Mouse (Mus musculus): ENCODE results near the gene Nudt5.

Gene Nudt5

DNA sequence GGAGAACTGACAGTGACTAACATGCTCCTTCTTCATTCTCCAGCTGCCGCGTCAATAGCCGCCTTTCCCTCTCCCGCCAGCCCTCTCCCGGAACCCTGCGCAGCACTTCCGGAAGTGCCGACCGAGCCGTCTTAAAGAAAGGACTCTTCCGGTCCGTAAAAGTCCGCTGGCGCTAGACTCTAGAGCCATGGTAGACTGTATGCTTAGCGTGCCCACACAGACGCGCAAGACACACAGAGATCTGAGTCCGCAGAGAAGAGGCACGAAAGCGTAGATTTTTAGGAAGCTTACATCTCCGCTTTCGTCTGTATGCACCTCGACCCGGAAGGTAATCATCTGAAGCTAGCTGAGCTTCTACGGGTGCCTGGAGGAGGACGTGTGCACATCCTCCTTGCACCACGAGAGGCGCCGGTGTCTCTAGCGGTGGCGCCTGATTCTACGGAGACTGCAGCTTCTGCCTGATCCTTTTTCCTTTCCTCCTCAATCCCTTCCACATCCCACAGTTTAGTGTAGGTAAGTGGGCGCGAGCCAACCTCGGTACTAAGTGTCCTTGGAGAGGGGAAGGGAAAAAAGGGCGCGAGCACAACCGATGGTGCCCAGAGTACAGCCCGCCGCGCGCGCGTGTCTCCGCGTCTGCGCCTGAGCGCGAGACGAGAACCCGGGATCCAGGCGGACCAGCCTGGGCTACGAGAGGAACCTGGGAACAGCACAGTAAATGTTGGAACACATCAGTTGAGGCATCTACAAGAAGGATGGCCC is at the start of gene Nudt5, which contains the start of gene Cdc123:
Gene Nudt5 (plus strand): TSS at position 147 of the 759 bp plus-strand sequence.
Gene Cdc123 (minus strand): TSS at position 292 of the 759 bp plus-strand sequence.
- peak; percentile 94 for DNase-seq

GRCm38 (mm10) chr2:5797816-5798672 is 46.8 kb upstream of the Nudt5 start:
- no peak for DNase-seq

DNA sequence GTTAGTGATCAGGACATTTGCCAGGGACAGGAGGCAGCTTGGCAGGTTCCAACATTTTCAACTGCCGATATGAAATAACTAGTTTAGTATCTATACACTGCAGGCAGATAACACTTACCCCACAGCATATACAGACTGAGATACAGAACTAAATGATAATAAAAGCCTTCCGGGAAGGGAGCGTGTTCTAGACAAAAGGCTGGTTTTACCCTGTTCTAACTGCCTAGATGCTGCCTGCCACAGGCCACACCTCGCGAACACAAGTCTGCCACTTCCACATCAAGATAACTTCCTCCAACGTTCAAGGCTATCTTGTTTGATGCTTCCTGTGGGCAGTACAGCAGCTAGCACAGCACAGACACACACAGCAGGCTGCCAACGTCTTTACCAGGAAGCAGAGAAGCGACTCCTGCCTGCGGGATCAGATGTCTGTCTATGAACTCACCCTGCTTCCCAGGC is 43.6 kb upstream of the Nudt5 start:
- DNase-seq: peak; percentile 32

- no peak for DNase-seq
Observed at GRCm38 (mm10) chr2:5801927-5802590, 42.8 kb upstream of the Nudt5 start.

DNA sequence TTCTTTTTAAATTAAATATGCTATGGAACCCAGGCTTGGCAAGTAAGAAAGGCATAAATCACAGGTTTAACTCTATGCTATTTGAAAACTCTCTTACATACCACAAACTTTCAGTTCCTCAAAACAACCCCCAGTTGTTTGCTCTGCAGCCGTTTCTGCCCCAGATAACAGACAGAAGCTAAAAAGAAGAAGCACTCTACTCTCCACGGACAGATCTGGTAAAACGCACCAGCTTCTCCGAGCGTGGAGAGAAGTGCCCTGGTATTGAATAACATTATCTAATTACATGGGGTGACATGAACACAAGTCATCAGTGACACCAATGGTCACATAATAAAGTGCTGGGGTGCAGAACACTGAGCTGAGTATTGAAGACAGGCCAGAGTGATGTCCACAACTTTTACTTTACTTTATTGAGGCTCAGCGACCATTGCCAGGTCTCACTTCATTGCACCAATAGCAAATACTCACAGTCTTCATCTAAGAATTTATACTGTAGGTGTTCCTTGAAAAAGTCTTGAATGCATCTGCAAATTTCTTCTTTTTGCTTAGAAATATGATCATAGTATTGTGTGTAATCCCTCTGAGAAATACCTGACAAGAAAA is 40.3 kb upstream of the Nudt5 start:
- DNase-seq: peak; percentile 46

- no peak for DNase-seq
Observed at GRCm38 (mm10) chr2:5805228-5805627, 39.6 kb upstream of the Nudt5 start.

DNA sequence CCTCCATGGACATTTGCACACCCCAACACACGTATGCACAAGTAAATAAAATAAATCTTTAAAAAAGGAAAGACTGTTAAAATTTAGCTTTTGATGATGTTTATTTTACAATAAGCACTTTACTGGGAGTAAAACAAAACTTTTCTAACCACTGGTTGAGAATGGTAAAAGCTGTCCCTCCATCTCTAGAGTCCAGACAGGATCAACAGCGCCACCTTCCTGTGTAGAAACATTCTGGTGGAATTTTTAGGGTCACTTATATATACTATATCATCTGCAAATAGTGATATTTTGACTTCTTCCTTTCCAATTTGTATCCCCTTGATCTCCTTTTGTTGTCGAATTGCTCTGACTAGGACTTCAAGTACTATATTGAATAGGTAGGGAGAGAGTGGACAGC is 38.6 kb upstream of the Nudt5 start:
- DNase-seq: peak; percentile 47

DNA sequence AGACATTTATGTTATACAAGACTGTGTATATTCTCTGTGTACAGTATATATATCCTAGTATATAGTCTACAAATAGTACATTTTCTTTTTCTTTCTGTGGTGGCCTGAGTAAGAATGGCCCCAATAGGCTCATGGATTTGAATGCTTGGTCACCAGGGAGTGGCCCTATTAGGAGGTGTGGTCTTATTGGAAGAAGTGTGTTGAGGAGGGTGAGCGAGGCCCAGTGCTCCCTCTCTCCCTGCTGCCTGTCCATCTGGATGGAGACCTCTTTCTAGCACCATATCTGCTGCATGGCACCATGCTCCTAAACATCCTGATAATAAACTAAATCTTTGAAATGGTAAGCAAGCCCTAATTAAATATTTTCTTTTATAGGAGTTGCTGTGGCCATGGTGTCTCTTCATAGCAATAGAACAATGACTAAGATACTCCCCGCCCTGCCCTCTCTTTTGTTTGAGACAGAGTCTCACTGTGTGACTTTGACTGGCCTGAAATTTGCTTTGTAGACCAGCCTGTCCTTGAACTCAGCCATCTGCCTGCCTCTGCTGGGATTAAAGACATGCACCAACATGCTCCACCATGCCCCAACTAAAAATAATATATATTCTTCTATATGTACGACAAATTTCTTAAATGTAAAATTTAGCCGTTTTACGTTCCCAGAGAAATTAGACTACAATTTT is 34.6 kb upstream of the Nudt5 start:
- DNase-seq: no peak

GRCm38 (mm10) chr2:5811235-5811782 is 33.5 kb upstream of the Nudt5 start:
- DNase-seq: peak; percentile 39

DNA sequence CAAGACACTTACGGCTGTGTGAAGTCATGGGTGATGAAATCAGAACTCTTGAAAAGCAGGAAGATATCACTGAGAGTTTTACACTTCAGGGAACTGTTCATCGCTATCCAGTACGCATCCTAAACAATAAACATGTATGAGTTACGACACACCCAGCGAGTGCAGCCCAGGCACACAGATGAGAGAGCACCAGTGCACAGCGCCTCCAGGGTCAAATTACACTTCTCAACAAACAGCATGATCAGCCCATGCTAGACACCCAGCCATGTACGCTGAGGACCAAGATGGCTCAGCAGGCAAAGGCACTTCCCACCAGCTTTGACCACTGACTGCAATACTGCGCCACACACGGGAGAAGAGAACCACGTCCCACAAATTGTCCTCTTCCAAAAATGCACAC is 23.6 kb upstream of the Nudt5 start:
- DNase-seq: no peak

DNA sequence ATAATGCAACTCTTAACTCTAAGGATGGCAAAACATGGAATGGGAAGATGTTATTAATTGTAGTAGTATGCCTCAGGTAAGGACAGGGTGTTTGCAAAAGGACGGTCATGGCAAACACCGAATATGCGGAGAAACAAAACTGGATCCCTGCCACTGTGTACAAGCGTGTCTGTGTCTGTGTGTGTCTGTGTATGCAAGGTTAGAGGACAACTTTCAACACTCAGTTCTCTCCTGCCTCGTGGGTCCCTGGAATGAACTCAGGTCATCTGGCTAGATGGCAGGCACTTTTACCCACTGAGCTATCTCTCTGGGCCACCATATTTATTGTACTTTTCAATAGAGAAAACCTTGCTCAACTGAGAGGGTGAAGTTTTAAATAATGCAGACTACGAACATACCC is 22.4 kb upstream of the Nudt5 start:
- no peak for DNase-seq

DNA sequence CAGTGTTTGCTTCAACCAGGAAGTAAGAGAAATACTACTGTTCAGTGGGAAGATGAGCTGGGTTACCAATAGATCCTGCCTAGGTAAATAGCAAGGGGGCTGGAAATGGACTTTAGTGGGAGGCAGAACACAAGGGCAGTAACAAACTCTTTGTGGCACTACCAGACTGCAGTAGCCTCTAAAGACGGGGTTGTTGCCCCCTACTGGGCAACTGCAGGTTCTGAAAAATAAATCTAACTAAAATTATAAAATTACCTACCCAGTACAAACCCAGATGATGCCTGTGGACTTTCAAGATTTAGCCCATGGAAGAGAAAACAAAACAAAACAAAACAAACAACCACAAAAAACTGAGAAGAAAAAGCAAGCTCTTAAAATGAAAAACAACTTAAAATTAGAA is 20.6 kb upstream of the Nudt5 start:
- DNase-seq: no peak

DNA sequence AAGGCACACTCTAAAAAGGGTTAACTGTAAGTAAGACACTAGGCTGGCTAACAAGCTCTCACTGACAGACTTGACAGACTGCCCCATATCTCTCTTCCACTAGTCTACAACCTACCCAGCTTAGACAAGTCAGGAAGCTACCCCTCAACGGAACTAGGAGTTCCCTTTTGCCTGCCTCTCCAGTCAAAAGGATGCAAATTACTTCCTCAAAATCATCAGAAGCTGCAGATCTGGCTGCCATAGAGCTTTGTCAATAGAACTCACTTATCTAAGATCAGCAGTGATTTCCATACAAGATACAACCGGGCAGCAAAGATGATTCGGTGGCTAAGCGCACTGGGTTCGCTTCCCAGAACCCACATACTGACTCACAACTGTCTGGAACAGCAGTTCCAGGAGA is 20.1 kb upstream of the Nudt5 start:
- DNase-seq: no peak

DNA sequence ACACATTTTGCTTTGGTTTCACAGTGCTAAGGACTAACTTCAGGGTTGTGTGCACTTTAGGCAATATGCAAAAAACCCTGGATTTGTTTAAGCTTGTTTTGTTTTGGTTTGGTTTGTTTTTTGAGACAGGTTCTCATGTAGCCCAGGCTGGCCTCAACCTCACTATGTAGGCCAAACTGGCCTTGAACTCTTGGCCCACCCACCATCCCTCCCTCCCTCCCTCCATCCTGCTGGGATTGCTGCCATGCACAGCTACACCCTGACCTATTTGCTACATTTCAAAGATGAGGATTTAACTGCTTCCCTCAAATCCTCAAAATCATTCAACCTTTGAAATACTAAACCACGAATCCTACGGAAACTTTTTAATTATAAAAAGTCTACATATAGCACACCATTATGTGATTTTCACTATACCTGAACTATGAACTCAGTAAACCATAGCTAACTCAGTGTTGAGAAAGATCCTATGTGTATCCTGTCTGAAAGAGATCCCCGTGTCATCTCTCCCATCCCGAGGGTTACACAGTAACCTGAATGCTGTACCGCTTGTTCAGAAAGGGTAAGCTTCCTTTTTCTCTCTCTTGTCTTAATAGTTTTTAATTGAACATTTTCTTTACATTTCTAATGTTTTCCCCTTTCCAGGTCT is 19.4 kb upstream of the Nudt5 start:
- no peak for DNase-seq

- DNase-seq: no peak
Observed at GRCm38 (mm10) chr2:5840815-5841214, 4.0 kb upstream of the Nudt5 start.

- DNase-seq: no peak
Observed at GRCm38 (mm10) chr2:5844181-5844872, 492 bp upstream of the Nudt5 start.

DNA sequence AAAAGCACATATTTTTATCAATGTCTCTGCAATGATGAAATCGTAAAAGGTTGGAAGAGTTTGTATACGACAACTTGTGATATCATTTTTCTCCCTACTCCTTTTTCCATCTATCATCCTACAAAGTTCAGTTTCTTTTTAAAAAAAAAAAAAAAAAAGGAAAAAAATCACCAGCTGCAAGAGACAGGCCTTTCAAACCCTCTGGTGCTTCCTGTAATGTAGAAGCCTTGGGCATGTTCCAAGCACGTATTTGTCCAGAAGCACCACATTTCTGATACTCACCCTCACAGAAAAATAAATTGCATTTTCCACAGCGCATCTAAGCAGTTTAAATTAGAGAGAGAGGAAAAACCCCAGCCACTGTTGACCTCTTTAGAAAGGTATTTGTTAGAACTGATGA is 1.0 kb downstream of the Nudt5 start:
- no peak for DNase-seq

DNA sequence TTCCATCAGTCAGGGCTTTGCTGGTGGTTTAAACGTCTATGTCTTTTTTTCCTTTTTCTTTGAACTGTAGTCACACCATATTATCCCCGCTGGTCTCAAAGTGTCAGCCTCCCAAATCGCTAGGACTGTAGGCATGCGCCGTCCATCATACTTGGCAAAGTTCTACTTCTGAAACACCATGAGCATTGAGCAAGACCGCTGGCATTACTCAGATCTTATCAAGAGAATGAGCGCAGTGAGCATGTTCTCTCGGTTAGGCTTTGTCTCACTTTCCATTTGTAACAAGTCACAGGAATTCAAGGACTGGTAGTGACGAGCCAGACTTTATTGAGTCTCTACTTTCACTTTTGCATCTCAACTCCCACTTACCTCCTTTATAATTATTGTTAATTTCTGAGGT is 6.3 kb downstream of the Nudt5 start:
- DNase-seq: peak; percentile 32

GRCm38 (mm10) chr2:5851866-5852265 is 7.0 kb downstream of the Nudt5 start:
- DNase-seq: no peak

DNA sequence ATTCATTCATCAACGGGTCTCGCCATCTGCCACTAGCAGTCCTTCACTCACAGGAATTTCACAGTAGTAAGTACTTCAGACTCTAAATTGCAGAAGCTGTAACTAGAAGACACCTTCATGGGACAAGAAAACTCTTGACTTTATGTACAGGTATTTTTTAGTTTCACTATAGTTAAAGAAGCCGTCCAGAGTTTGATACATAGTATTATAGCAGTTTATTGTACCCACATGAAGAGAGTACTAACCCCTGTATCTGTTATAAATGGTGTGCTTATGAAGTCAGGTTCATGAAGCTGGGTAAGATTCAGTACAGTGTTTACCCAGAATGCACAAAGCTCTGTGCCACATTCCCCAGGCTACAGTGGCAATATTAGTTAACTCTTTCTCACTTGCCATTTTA is 18.0 kb downstream of the Nudt5 start, which contains the start of gene Gm13199:
Gene Gm13199 (minus strand): TSS at position 101 of the 400 bp plus-strand sequence.
- no peak for DNase-seq

DNA sequence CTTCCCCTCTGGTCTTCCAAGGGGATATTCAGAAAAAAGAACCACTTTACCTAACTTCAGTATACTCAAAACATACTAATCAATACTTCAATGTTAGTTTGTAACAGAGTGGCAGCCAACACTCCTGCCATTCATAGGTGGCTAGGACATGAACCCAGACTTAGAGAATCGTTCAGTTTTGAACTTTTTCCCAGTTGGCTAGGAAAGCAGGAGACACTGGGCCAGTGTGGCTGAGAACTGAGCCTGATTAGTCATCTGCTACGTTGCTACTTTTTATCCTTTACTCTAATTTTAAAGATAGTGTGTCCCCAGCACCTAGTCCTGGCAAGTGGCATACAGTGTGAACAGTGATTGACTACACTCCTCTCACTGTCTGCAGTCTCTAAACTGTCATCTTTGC is 22.9 kb downstream of the Nudt5 start:
- DNase-seq: no peak
